Mouse (Mus musculus) mouse trophoblast stem cell (cell line): Measurements from ENCODE around the gene Alcam.

Experiments
- in situ Hi-C, 2 experiments: fragments of 300-500 bp; cut with MseI, MboI; formaldehyde crosslinking; loops; 2 replicates in 1 of 2; 3 replicates in 1 of 2; pipeline ENCODE4 v1.15.1; 2025

Gene Alcam

GRCm38 (mm10) chr16:52262582-52262981, 191.3 kb downstream of the Alcam start:
- in situ Hi-C loops: no loop called here

DNA sequence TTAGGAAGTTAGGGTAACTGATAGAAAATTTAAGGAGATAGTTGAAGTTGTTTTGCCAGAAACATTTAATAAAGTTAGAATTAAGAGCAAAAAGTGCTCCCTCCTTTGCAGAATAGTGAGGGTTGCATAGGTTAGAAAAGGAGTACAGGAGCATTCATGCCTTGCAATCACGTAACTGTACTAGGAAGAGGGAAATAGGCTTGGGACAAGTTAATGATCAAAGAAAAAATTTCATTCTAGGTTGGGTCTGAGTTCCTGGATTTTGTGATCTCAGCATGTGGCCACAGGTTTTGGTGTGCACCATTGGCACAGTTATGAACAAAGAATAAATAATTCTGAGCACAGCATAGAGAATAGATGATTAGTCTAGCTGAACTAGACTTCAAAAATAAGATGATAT, 192.1 kb downstream of the Alcam start:
- in situ Hi-C loops: no loop called here

DNA sequence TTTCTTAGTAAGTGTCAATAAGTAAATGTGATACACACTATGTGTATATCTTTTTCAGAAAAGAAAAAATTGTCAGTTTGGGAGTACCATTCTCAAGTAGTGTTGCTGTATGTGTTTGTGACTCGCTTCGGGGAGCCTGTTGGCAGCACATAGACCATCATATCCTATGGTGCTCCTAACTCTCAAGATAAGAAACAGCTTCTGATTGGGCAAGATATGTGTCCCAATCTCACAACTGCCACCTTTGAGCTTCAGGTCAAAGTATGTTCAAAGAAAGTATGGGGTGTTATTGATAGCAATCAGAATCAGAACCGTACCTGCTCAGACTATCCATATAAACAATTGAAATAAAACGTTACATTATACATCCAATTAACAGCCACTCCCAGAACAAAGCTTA, 202.9 kb downstream of the Alcam start:
- in situ Hi-C loops: no loop called here

GRCm38 (mm10) chr16:52250196-52250595, 203.7 kb downstream of the Alcam start:
- in situ Hi-C loops: no loop called here

GRCm38 (mm10) chr16:52243421-52243973, 210.4 kb downstream of the Alcam start:
- in situ Hi-C loops: no loop called here

GRCm38 (mm10) chr16:52242144-52242543, 211.7 kb downstream of the Alcam start:
- in situ Hi-C loops: no loop called here

DNA sequence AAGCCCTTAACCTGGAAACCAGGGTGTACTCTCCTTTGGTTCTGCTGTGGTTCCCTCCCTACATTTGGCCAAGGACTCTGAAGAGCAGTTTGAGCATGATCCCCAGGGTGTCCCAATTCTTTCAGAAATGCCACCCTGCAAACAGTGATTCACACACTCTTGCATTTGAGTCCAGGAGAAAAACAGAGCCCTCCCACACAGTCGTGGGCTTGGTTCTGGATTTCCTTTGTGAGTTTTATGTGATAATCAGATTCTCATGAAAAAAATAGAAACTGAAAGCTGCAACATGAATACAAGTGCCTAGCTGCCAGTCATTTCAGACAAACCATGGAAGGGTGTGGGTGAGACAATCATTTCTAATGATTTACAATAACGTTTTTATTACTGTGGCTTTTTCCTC, 223.9 kb downstream of the Alcam start:
- in situ Hi-C loops: no loop called here

DNA sequence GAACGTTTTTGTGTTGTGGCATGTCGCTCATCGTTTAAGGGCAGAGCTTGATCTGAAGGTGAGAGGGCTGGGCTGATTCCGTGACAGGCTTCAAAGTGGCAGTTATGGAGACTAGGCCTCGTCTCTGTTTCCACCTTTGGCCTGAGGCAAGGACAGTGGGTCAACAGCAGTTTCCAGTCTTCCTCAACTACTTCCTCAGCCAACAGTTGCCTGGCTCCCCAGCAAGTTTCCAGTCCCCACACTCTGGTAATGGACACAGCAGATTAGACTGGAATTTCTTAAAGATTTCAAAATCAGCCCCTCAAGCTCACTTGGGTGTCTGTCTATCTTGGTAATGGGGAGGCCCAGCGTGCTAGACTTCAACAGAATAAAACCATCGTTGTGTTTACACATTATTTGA, 224.4 kb downstream of the Alcam start:
- in situ Hi-C loops: no loop called here

DNA sequence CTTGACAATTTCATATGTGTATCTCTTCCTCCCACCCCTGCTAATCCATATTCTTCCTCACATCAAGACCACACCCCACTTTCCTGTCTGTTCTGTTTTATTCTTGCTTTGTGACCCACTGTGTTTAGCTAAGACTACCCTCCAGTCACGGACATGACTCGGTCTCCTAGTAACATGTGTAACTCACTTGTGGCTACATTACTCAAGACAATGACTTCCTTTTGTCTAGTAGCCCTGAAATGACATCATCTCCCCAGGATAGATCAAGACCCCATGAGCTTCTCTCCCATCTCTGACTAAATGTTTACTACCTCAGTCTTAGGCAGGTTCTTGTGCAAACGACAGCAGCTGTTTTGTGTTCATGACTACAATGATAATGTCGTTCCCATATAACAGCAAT, 231.0 kb downstream of the Alcam start:
- in situ Hi-C loops: no loop called here

GRCm38 (mm10) chr16:52219069-52219468, 234.8 kb downstream of the Alcam start:
- in situ Hi-C loops: no loop called here

GRCm38 (mm10) chr16:52210844-52211606, 242.8 kb downstream of the Alcam start:
- in situ Hi-C loops: no loop called here

DNA sequence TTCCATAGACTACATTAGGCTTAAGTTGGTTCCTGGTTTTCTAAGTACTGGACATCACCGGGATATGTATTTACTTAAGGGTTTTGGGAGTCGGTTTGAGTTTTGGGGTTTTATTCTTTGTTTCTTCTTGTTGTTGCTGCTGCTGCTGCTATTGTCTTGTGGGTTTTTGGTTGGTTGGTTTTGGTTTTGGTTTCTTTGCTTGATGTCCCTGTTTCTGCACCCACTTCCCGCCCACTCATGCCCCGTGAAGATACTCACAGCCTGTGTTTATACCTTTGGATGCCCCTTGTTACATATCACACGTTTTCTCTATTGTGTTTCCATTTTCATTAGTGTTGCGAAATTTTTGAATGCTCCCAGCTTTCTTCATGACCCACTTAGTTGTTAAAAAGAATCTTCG, 253.8 kb downstream of the Alcam start:
- in situ Hi-C loops: no loop called here
